Mouse (Mus musculus) C2C12 (cell line): ENCODE data around the gene Fblim1.

Experiments used
- CTCF ChIP-seq: IDR thresholded peaks from one replicate; pipeline ENCODE4 v1.5.1; 2011; ENCODE audit not compliant: control insufficient read depth, insufficient read depth, insufficient read length
- FOSL1 ChIP-seq: IDR thresholded peaks from one replicate; pipeline ENCODE4 v1.8.0; 2011; ENCODE audit warnings: mild to moderate bottlenecking, low read length; ENCODE audit not compliant: poor library complexity, insufficient read depth, severe bottlenecking
- MAX ChIP-seq: IDR thresholded peaks from one replicate; pipeline ENCODE4 v1.6.1; 2011; ENCODE audit warnings: mild to moderate bottlenecking, control low read depth
- MYOD1 ChIP-seq: IDR thresholded peaks from one replicate; pipeline ENCODE4 v1.6.1; 2011; ENCODE audit warnings: low read depth; ENCODE audit not compliant: control insufficient read depth, insufficient read length
- MYOG ChIP-seq: IDR thresholded peaks from one replicate; pipeline ENCODE4 v1.6.1; 2011; ENCODE audit not compliant: control insufficient read depth, insufficient read length; ENCODE audit errors: extremely low read depth
- USF1 ChIP-seq: IDR thresholded peaks from one replicate; pipeline ENCODE4 v1.6.1; 2011; ENCODE audit warnings: low read depth, mild to moderate bottlenecking, control low read depth, moderate library complexity

GRCm38 (mm10) chr4:141624983-141625773 lies 19.3 kb upstream of the Fblim1 start:
- TF ChIP-seq CTCF (no peak), MAX (no peak), MYOG (no peak), MYOD1 (no peak), FOSL1 (no peak), USF1 (no peak)
